Mouse (Mus musculus): ENCODE data around the gene Ptpn20. TPM values are rescaled to one million over a fixed set of nuclear protein-coding genes. Genes with fewer than 3 reads are reported as not detected.

Ptpn20 gene
- polyA plus RNA-seq (2015; fragmentation: Nextera tagmentation; extraction: Ambion mirVana) = 0.06 and 0.08 TPM in 2 replicates

DNA sequence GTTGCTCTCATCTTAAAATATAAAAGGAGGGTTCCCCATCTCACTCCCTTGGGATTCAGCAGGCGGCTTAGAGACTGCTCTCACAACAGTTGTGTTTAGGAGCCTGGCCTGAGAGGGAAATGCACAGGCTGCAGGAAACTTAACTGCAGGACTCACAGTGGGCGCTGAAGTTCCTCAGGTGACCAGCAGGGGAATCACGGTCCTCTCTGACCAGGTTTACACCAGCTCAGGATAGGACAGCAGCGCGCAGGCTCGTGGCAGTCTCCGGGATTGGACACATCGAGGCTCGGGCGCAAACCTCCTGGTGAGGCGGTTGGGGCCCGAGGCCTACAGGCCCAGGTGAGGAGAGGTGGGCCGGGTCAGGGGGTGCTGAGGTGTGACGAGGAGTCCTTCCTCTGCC is at the start of gene Ptpn20:
Gene Ptpn20, plus strand, starts transcription at position 257 of the 400 bp plus-strand sequence.
- 58% methylated on average over 14 of the region's 14 CpGs for WGBS
- ATAC-seq (replicated peaks; ENCODE audit: extremely low read depth, insufficient read depth, low FRiP score) = no peak
- H3K36me3 ChIP-seq (ENCODE audit: control insufficient read depth, insufficient read depth) = no peaks in the 10 kb centered on the region

DNA sequence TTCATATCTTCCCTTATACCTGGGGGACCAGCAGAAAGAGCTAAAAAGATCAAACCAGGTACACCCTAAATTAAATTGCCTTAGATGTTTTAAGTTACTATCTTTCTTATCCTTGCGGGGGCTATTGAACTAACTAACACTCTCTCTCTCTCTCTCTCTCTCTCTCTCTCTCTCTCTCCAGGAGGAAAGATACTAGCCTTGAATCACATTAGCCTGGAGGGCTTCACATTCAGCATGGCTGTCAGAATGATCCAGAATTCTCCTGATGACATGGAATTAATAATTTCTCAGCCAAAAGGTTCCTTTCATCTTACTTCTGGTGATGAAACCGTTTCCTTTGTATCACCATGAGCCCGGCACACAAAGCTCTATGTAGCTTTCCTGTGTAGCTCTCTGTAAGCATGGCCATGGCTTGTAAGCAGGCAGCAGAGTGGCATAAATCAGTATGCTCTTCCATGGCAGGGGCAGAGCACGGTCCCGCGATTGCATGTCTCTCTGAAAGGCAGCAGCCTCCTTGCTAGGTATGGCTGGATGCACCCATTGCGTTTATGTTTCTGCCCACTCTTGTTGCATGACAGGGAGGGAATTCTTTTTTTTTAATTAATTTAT is 49.3 kb upstream of the Ptpn20 start:
- WGBS = 74% methylated on average over 7 of the region's 7 CpGs

More for the DNA sequence above, at the start of gene Ptpn20:
- no peak within 1 kb of the TSS for H3K9ac ChIP-seq (ENCODE audit: low read length)
- no peaks in the 10 kb centered on the region for H3K4me1 ChIP-seq (ENCODE audit: control insufficient read depth, insufficient read depth, low read length)
- H3K27me3 ChIP-seq (ENCODE audit: control insufficient read depth, insufficient read depth, low read length) = no peaks in the 10 kb centered on the region
- H3K4me2 ChIP-seq (ENCODE audit: low read depth, low read length) = no peak within 1 kb of the TSS
- no peak within 1 kb of the TSS for H3K4me3 ChIP-seq (ENCODE audit: low read length)
- no peaks in the 10 kb centered on the region for H3K9me3 ChIP-seq (replicated peaks; ENCODE audit: control insufficient read depth, low read length)
- H3K27ac ChIP-seq (ENCODE audit: low read length) = no peak within 1 kb of the TSS

DNA sequence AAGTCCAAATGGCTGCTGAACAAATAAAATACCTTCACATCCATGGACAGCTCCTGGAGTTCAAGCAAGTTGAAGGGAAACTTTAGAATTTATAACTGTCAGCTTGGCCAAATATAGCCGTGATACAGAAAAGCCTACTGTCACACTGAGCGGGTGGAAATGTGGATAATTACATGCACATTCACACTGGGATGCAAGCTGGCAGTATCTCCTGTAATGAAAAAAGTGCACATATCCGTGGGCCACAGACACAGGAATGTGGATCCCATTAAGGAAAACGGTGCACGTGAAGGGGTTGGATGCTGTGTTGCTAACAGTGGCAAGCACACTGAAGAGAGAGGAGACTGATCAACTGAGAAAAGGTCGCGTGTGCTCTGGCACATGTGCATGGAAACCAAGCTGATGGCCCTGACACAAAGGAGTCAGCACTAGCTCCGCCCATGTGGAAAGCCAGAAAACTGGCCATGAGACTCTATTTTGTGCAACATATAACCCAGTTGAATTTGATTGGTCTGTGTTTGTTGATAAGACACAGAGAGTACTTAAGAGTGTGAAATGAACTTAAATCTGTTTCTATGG is 43.4 kb upstream of the Ptpn20 start:
- Histone ChIP-seq H3K4me2 (ENCODE audit: low read depth, low read length) (no peak overlapping the region), H3K27ac (ENCODE audit: low read length) (no peak overlapping the region), H3K9ac (ENCODE audit: low read length) (no peak overlapping the region), H3K9me3 (replicated peaks; ENCODE audit: control insufficient read depth, low read length) (no peaks in the 10 kb centered on the region), H3K4me1 (ENCODE audit: control insufficient read depth, insufficient read depth, low read length) (no peaks in the 10 kb centered on the region), H3K36me3 (ENCODE audit: control insufficient read depth, insufficient read depth) (no peaks in the 10 kb centered on the region), H3K4me3 (ENCODE audit: low read length) (no peak overlapping the region), H3K27me3 (ENCODE audit: control insufficient read depth, insufficient read depth, low read length) (no peaks in the 10 kb centered on the region)
- no peak for ATAC-seq (replicated peaks; ENCODE audit: extremely low read depth, insufficient read depth, low FRiP score)
- 77% methylated on average over 8 of the region's 8 CpGs for WGBS

More for the DNA sequence above, 49.3 kb upstream of the Ptpn20 start:
- no peaks in the 10 kb centered on the region for H3K9me3 ChIP-seq (replicated peaks; ENCODE audit: control insufficient read depth, low read length)
- H3K4me1 ChIP-seq (ENCODE audit: control insufficient read depth, insufficient read depth, low read length) = no peaks in the 10 kb centered on the region
- H3K4me3 ChIP-seq (ENCODE audit: low read length) = no peak overlapping the region
- H3K9ac ChIP-seq (ENCODE audit: low read length) = no peak overlapping the region
- H3K36me3 ChIP-seq (ENCODE audit: control insufficient read depth, insufficient read depth) = no peaks in the 10 kb centered on the region
- H3K27ac ChIP-seq (ENCODE audit: low read length) = no peak overlapping the region
- no peaks in the 10 kb centered on the region; the same call in 1 of the 2 replicates for H3K27me3 ChIP-seq (ENCODE audit: control insufficient read depth, insufficient read depth, low read length)
- H3K4me2 ChIP-seq (ENCODE audit: low read depth, low read length) = no peak overlapping the region
- ATAC-seq (replicated peaks; ENCODE audit: extremely low read depth, insufficient read depth, low FRiP score) = no peak

DNA sequence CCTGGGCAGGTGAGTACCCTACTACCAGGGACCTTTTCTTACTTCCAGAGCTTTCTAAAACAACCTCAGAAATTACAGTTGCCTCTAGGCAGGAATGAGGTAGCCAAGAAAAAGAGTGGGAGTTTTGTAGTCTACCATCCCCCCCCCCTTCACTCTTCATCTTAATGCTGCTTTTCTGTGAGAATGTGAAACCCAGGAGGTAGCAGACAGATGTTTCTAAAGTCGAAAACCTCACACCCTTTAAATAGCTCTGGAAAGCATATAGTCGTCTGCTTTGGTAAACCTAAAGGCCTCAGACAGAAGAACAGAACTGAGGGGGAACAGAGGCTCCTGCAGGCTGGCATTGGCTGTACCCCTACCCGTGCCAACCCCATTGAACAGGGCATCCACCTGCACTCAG is 40.4 kb upstream of the Ptpn20 start:
- 39% methylated on average over 3 of the region's 3 CpGs for WGBS
- Histone ChIP-seq H3K9ac (ENCODE audit: low read length) (no peak overlapping the region), H3K27ac (ENCODE audit: low read length) (no peak overlapping the region), H3K9me3 (replicated peaks; ENCODE audit: control insufficient read depth, low read length) (no peaks in the 10 kb centered on the region), H3K27me3 (ENCODE audit: control insufficient read depth, insufficient read depth, low read length) (no peaks in the 10 kb centered on the region), H3K4me2 (ENCODE audit: low read depth, low read length) (no peak overlapping the region), H3K4me3 (ENCODE audit: low read length) (no peak overlapping the region), H3K36me3 (ENCODE audit: control insufficient read depth, insufficient read depth) (no peaks in the 10 kb centered on the region), H3K4me1 (ENCODE audit: control insufficient read depth, insufficient read depth, low read length) (no peaks in the 10 kb centered on the region)
- no peak for ATAC-seq (replicated peaks; ENCODE audit: extremely low read depth, insufficient read depth, low FRiP score)

DNA sequence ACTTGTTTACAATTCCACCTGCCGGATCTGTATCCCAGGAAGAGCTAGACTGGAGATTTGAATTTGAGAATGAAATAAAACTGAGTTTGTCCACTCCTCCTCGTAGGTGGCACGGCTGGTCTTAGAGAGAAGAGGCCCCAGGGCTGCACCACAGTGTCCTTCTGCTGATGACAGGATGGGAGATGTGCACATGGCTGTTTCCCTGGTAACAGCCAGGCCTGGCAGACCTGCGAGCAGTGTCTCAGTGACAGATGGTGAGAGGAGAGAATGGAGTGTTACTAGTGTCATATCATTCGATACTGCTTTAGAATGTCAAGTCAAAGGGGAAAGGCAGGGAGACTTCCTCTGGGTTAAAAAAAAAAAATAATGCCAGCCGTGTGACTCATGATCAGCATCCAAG is 39.2 kb upstream of the Ptpn20 start:
- H3K9ac ChIP-seq (ENCODE audit: low read length) = no peak overlapping the region
- no peak overlapping the region for H3K27ac ChIP-seq (ENCODE audit: low read length)
- no peak overlapping the region for H3K4me3 ChIP-seq (ENCODE audit: low read length)
- WGBS = 57% methylated on average over 6 of the region's 6 CpGs
- no peaks in the 10 kb centered on the region for H3K27me3 ChIP-seq (ENCODE audit: control insufficient read depth, insufficient read depth, low read length)
- H3K9me3 ChIP-seq (replicated peaks; ENCODE audit: control insufficient read depth, low read length) = no peaks in the 10 kb centered on the region
- no peak overlapping the region for H3K4me2 ChIP-seq (ENCODE audit: low read depth, low read length)
- H3K36me3 ChIP-seq (ENCODE audit: control insufficient read depth, insufficient read depth) = no peaks in the 10 kb centered on the region
- ATAC-seq (replicated peaks; ENCODE audit: extremely low read depth, insufficient read depth, low FRiP score) = no peak
- H3K4me1 ChIP-seq (ENCODE audit: control insufficient read depth, insufficient read depth, low read length) = no peaks in the 10 kb centered on the region

DNA sequence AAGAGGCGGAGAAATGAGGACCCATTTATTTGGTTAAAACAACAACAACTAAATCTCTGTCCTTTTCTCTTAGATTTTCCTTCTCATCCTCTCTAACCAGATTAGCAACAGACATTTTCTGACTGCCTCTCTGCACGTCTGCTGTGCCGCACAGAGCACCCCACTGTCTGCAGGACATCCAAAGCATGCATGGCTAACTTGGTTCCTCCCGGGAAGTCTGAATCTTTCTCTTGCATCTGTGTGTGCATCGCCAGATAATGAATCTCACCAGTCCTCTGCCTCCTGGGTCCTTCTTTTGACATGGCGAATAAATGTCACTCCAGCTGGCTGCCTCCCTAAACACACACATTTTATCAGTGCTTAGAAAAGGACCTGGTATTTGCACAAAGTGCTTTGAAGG is 18.3 kb upstream of the Ptpn20 start:
- Histone ChIP-seq H3K4me3 (ENCODE audit: low read length) (no peak overlapping the region), H3K4me2 (ENCODE audit: low read depth, low read length) (no peak overlapping the region), H3K9ac (ENCODE audit: low read length) (no peak overlapping the region), H3K9me3 (replicated peaks; ENCODE audit: control insufficient read depth, low read length) (no peaks in the 10 kb centered on the region), H3K27ac (ENCODE audit: low read length) (no peak overlapping the region), H3K4me1 (ENCODE audit: control insufficient read depth, insufficient read depth, low read length) (no peaks in the 10 kb centered on the region), H3K36me3 (ENCODE audit: control insufficient read depth, insufficient read depth) (no peaks in the 10 kb centered on the region), H3K27me3 (ENCODE audit: control insufficient read depth, insufficient read depth, low read length) (no peaks in the 10 kb centered on the region)
- no peak for ATAC-seq (replicated peaks; ENCODE audit: extremely low read depth, insufficient read depth, low FRiP score)
- 45% methylated on average over 6 of the region's 6 CpGs for WGBS

DNA sequence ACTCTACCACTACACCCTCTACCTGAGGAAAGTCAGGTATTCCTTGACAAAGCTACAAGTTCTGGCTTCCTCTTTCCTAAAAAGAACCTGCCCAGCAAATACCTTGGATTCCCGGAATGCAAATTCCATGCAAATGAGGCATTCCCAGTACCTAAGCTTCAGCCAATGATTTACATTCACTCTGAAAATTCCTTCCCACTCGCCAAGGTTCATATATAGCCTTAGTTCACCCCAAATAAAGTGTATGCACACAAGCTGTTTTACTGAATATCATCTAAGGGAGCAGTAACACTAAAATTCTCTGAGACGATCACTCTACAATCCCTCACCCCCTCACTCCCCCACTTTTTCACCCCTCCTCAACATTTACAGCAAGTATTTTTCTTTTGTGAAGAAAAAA is 15.4 kb upstream of the Ptpn20 start:
- Histone ChIP-seq H3K9me3 (replicated peaks; ENCODE audit: control insufficient read depth, low read length) (no peaks in the 10 kb centered on the region), H3K27me3 (ENCODE audit: control insufficient read depth, insufficient read depth, low read length) (no peaks in the 10 kb centered on the region), H3K36me3 (ENCODE audit: control insufficient read depth, insufficient read depth) (no peaks in the 10 kb centered on the region), H3K4me1 (ENCODE audit: control insufficient read depth, insufficient read depth, low read length) (no peaks in the 10 kb centered on the region), H3K4me3 (ENCODE audit: low read length) (no peak overlapping the region), H3K27ac (ENCODE audit: low read length) (no peak overlapping the region), H3K4me2 (ENCODE audit: low read depth, low read length) (no peak overlapping the region), H3K9ac (ENCODE audit: low read length) (no peak overlapping the region)
- ATAC-seq (replicated peaks; ENCODE audit: extremely low read depth, insufficient read depth, low FRiP score) = no peak
- WGBS = 79% methylated on average over 3 of the region's 3 CpGs

DNA sequence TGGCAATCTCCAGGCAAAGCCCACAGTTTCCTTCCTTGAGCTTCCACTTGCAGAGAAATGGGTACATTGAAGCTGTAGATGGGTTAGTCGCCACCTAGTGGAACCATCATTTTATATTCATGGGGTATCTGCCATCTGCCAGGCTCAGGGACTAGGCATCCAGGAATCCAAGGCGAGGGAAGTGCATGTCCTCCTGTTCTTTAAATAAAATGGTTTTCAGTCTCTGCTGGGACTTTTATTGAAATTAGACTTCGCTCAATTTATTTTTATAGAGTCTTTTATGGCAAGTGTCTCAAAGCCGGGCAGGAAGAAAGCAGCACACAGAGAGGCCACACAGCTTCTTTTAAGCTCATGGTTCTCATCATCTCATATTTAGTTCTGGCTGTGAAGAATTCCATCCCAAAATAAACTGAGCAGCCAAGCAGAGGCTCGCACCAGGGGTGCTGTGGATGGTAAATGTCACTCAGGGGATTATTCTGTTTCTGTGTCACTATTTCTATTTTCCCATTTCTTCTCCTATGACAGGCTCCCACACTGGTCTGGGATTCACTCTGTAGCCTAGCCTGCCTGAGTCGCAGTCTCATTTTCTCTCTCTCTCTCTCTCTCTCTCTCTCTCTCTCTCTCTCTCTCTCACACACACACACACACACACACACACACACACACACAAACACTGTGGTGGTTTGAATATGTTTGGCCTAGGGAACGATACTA is 9.1 kb upstream of the Ptpn20 start:
- H3K4me3 ChIP-seq (ENCODE audit: low read length) = no peak overlapping the region
- no peaks in the 10 kb centered on the region for H3K36me3 ChIP-seq (ENCODE audit: control insufficient read depth, insufficient read depth)
- H3K4me1 ChIP-seq (ENCODE audit: control insufficient read depth, insufficient read depth, low read length) = no peaks in the 10 kb centered on the region
- H3K9me3 ChIP-seq (replicated peaks; ENCODE audit: control insufficient read depth, low read length) = no peaks in the 10 kb centered on the region
- no peak overlapping the region for H3K4me2 ChIP-seq (ENCODE audit: low read depth, low read length)
- no peaks in the 10 kb centered on the region for H3K27me3 ChIP-seq (ENCODE audit: control insufficient read depth, insufficient read depth, low read length)
- no peak overlapping the region for H3K27ac ChIP-seq (ENCODE audit: low read length)
- ATAC-seq (replicated peaks; ENCODE audit: extremely low read depth, insufficient read depth, low FRiP score) = no peak
- 64% methylated on average over 7 of the region's 7 CpGs for WGBS
- no peak overlapping the region for H3K9ac ChIP-seq (ENCODE audit: low read length)

DNA sequence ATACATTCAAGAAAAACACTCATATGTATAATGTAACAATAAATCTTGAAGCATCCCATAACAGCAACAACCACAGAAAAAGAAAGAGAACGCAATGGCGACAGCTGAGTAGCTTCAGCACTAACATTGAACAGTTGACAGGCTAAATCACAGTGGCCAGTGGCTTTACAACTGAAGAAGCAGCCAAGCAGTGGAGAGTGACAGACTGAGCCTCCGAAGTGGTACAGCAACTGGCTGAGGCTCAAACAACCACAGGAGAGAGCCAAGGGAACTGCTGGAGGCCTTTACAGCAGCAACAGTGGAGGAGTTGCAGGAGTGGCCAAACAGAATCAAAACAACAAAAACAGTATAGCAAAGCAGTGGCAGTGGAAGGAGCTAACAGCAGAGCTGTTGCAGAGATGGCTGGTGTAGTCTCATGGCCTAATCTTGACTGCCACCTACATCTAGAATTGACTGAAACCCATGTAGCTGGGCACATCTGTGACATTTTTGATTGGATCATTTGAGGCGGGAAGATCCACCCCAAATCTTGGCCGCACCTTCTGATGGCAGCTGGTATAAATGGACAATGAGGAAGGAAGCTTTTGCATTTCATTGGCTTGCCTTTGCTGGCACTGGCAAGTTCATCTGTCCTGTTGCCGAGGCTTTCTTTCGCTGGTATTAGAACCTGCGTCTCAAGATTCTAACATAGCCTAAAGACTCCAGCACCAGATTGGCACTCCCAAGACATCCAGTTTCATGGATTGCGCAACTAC is 9.5 kb downstream of the Ptpn20 start:
- Histone ChIP-seq H3K4me2 (ENCODE audit: low read depth, low read length) (no peak overlapping the region), H3K9ac (ENCODE audit: low read length) (no peak overlapping the region), H3K27me3 (ENCODE audit: control insufficient read depth, insufficient read depth, low read length) (no peaks in the 10 kb centered on the region; the same call in 1 of the 2 replicates), H3K9me3 (replicated peaks; ENCODE audit: control insufficient read depth, low read length) (no peaks in the 10 kb centered on the region), H3K4me3 (ENCODE audit: low read length) (no peak overlapping the region), H3K27ac (ENCODE audit: low read length) (no peak overlapping the region), H3K4me1 (ENCODE audit: control insufficient read depth, insufficient read depth, low read length) (no peaks in the 10 kb centered on the region), H3K36me3 (ENCODE audit: control insufficient read depth, insufficient read depth) (no peaks in the 10 kb centered on the region)
- 81% methylated on average over 9 of the region's 9 CpGs for WGBS
- ATAC-seq (replicated peaks; ENCODE audit: extremely low read depth, insufficient read depth, low FRiP score) = no peak
